In genomic region chr3:60848437-60848836, GRCm38 (mm10) we compare ENCODE assay signal across 20 mouse cellular contexts.
DNase-seq lines count a peak whose midpoint lies in the region; ATAC-seq and TF ChIP-seq lines count a peak whose summit lies in the region.
"Had no signal": no experiment of that assay in that cellular context is flagged by ENCODE, and none has a peak within 500 bp of the region (broad histone marks: within the 10 kb centered on the region; RNA-seq: fewer than 3 reads in every experiment).

No protein-coding gene starts in this region.

- H3K4me3 ChIP-seq in liver, embryonic 11.5 days (ENCODE audit: low read depth, low read length) = no peak overlapping the region
- H3K4me3 ChIP-seq in MEL (ENCODE audit: control insufficient read depth in 1 of 2, insufficient read depth in 1 of 2, low read depth in 2 of 2, low read length in 2 of 2) = no peak overlapping the region
- no peak overlapping the region for H3K4me3 ChIP-seq in liver, embryonic 14.5 days (ENCODE audit: insufficient read depth in 1 of 2, low read depth in 2 of 2, low read length in 2 of 2)
- H3K4me3 ChIP-seq in midbrain, embryonic 15.5 days = no peak overlapping the region
- H3K4me3 ChIP-seq: embryonic facial prominence, embryonic 12.5 days; forebrain, embryonic 15.5 days; heart, embryonic 10.5 days; hindbrain, embryonic 12.5 days had no signal

- no peaks in the 10 kb centered on the region for H3K4me1 ChIP-seq in liver, embryonic 11.5 days (replicated peaks; ENCODE audit: control insufficient read depth, insufficient read depth, low read length)
- peaks cover 7 to 17% of the 10 kb centered on the region in 2 experiments for H3K4me1 ChIP-seq in MEL (ENCODE audit: control insufficient read depth in 1 of 2, insufficient read depth in 2 of 2, low read length in 2 of 2)
- H3K4me1 ChIP-seq in liver, embryonic 14.5 days (replicated peaks; ENCODE audit: control insufficient read depth in 2 of 2, insufficient read depth in 2 of 2, low read length in 1 of 2) = peaks cover 2 to 6% of the 10 kb centered on the region in 2 experiments
- H3K4me1 ChIP-seq in midbrain, embryonic 15.5 days = no peaks in the 10 kb centered on the region
- H3K4me1 ChIP-seq: embryonic facial prominence, embryonic 12.5 days; forebrain, embryonic 15.5 days; heart, embryonic 10.5 days; hindbrain, embryonic 12.5 days had no signal

- TF ChIP-seq CTCF in MEL (IDR thresholded peaks at IDR 0.05 in 2 of 3, conservative IDR thresholded peaks at IDR 0.05 in 1 of 3; ENCODE audit: control insufficient read depth in 1 of 3, insufficient read depth in 1 of 3, low read depth in 2 of 3, low read length in 3 of 3, poor library complexity in 1 of 3, severe bottlenecking in 1 of 3) = no peak
- no peak for TF ChIP-seq CTCF in liver, embryonic 14.5 days (IDR thresholded peaks at IDR 0.05; ENCODE audit: low read depth)

- H3K36me3 ChIP-seq in liver, embryonic 11.5 days (ENCODE audit: control insufficient read depth, insufficient read depth, low read length) = no peaks in the 10 kb centered on the region
- H3K36me3 ChIP-seq in MEL (ENCODE audit: control insufficient read depth in 1 of 2, insufficient read depth in 2 of 2, low read length in 2 of 2) = peaks cover 0 to 31% of the 10 kb centered on the region in 2 experiments; a peak in 2 of 4 replicates
- no peaks in the 10 kb centered on the region for H3K36me3 ChIP-seq in liver, embryonic 14.5 days (replicated peaks; ENCODE audit: control insufficient read depth, insufficient read depth, low read depth)
- no peaks in the 10 kb centered on the region for H3K36me3 ChIP-seq in midbrain, embryonic 15.5 days (replicated peaks)
- H3K36me3 ChIP-seq: embryonic facial prominence, embryonic 12.5 days; forebrain, embryonic 15.5 days; heart, embryonic 10.5 days; hindbrain, embryonic 12.5 days had no signal

- 76% methylated on average over 2 of the region's 2 CpGs for WGBS in liver, embryonic 11.5 days
- WGBS in liver, embryonic 14.5 days (ENCODE audit: insufficient replicate concordance) = 48% methylated on average over 2 of the region's 2 CpGs
- 88% methylated on average over 2 of the region's 2 CpGs for WGBS in midbrain, embryonic 15.5 days

- no peak overlapping the region for H3K9ac ChIP-seq in liver, embryonic 11.5 days (ENCODE audit: low read depth, low read length)
- no peak overlapping the region for H3K9ac ChIP-seq in MEL (ENCODE audit: control insufficient read depth, low read depth, low read length, poor library complexity, severe bottlenecking)
- H3K9ac ChIP-seq in liver, embryonic 14.5 days (replicated peaks) = no peak overlapping the region
- H3K9ac ChIP-seq in midbrain, embryonic 15.5 days = no peak overlapping the region
- H3K9ac ChIP-seq: embryonic facial prominence, embryonic 12.5 days; forebrain, embryonic 15.5 days; hindbrain, embryonic 12.5 days had no signal

- H3K79me2 ChIP-seq in MEL (ENCODE audit: control insufficient read depth, insufficient read depth, low read length, poor library complexity) = no peaks in the 10 kb centered on the region

- 0 out of 2 replicates have a peak, but pooled peaks have one; percentile 47 for ATAC-seq in liver, embryonic 11.5 days (replicated peaks; ENCODE audit: low FRiP score)
- peak; percentile 43; the same call in 1 of the 2 replicates for ATAC-seq in liver, embryonic 14.5 days (ENCODE audit: insufficient read depth)
- no peak for ATAC-seq in midbrain, embryonic 15.5 days (replicated peaks)
- ATAC-seq: forebrain, embryonic 15.5 days; hindbrain, embryonic 16.5 days; inflammation-experienced regulatory T-cells, adult 6 months had no signal

- no peak for TF ChIP-seq RAD21 in MEL (IDR thresholded peaks at IDR 0.05; ENCODE audit: low read depth, low read length)

- TF ChIP-seq POLR2A in MEL (IDR thresholded peaks at IDR 0.05; ENCODE audit: control insufficient read depth in 1 of 2, insufficient read depth in 1 of 2, low read depth in 1 of 2, low read length in 2 of 2, poor library complexity in 1 of 2) = no peak

- peak; percentile 90 to 92 for TF ChIP-seq EP300 in MEL (IDR thresholded peaks at IDR 0.05; ENCODE audit: low read depth in 1 of 2, low read length in 2 of 2)
- no peak for TF ChIP-seq EP300 in liver, embryonic 14.5 days (IDR thresholded peaks at IDR 0.05; ENCODE audit: low read depth)

- no peak overlapping the region for H3K27ac ChIP-seq in liver, embryonic 11.5 days (ENCODE audit: low read depth, low read length)
- peak overlapping the region; percentile 49; the same call in 1 of the 2 replicates for H3K27ac ChIP-seq in MEL (ENCODE audit: control insufficient read depth, low read depth, low read length)
- no peak overlapping the region for H3K27ac ChIP-seq in liver, embryonic 14.5 days
- H3K27ac ChIP-seq in midbrain, embryonic 15.5 days = no peak overlapping the region
- H3K27ac ChIP-seq: embryonic facial prominence, embryonic 12.5 days; forebrain, embryonic 15.5 days; heart, embryonic 10.5 days; hindbrain, embryonic 12.5 days had no signal

- H3K4me2 ChIP-seq in liver, embryonic 11.5 days = no peak overlapping the region
- H3K4me2 ChIP-seq in liver, embryonic 14.5 days (ENCODE audit: low read depth) = no peak overlapping the region
- H3K4me2 ChIP-seq in midbrain, embryonic 15.5 days = no peak overlapping the region
- H3K4me2 ChIP-seq: embryonic facial prominence, embryonic 12.5 days; forebrain, embryonic 15.5 days; hindbrain, embryonic 12.5 days had no signal

- H3K9me3 ChIP-seq in liver, embryonic 11.5 days (ENCODE audit: control insufficient read depth, low read length) = no peaks in the 10 kb centered on the region; the same call in 1 of the 2 replicates
- H3K9me3 ChIP-seq in MEL (replicated peaks; ENCODE audit: insufficient read depth, low read length) = no peaks in the 10 kb centered on the region
- no peaks in the 10 kb centered on the region for H3K9me3 ChIP-seq in liver, embryonic 14.5 days (ENCODE audit: control insufficient read depth, low read length)
- no peaks in the 10 kb centered on the region for H3K9me3 ChIP-seq in midbrain, embryonic 15.5 days
- H3K9me3 ChIP-seq: embryonic facial prominence, embryonic 12.5 days; forebrain, embryonic 15.5 days; heart, embryonic 10.5 days; hindbrain, embryonic 12.5 days had no signal

- H3K27me3 ChIP-seq in liver, embryonic 11.5 days (replicated peaks; ENCODE audit: control insufficient read depth, insufficient read depth, low read length) = no peaks in the 10 kb centered on the region
- no peaks in the 10 kb centered on the region for H3K27me3 ChIP-seq in MEL (ENCODE audit: control insufficient read depth in 1 of 2, insufficient read depth in 2 of 2, low read length in 2 of 2)
- no peaks in the 10 kb centered on the region for H3K27me3 ChIP-seq in liver, embryonic 14.5 days (ENCODE audit: control insufficient read depth, insufficient read depth, low read length)
- no peaks in the 10 kb centered on the region for H3K27me3 ChIP-seq in midbrain, embryonic 15.5 days (replicated peaks)
- H3K27me3 ChIP-seq: embryonic facial prominence, embryonic 12.5 days; forebrain, embryonic 15.5 days; hindbrain, embryonic 12.5 days had no signal

- DNase-seq in liver, embryonic 11.5 days (ENCODE audit: low spot score) = no peak
- DNase-seq in liver (no peak), MEL (ENCODE audit: low read depth, low spot score) (peak; percentile 80)
- no peak for DNase-seq in liver, embryonic 14.5 days (ENCODE audit: low read depth in 3 of 3, low spot score in 3 of 3)
- DNase-seq in cerebellum, adult 9-10 months = no peak
- no peak for DNase-seq in right cerebral cortex, adult 18-20 months
- DNase-seq: adrenal gland, postnatal 10 days; cerebellum, adult 11-12 months; cerebellum, adult 9-11 months; gastrocnemius, postnatal 10 days; heart, adult 18-20 months; heart, postnatal 10 days; heart, postnatal 4 days had no signal

TF ChIP-seq in MEL, 35 proteins besides CTCF, POLR2A, EP300 and RAD21 (continues in another document):
- no peak for TF ChIP-seq KAT2A (conservative IDR thresholded peaks at IDR 0.05; ENCODE audit: low read depth, low read length)
- TF ChIP-seq BHLHE40 (IDR thresholded peaks at IDR 0.05; ENCODE audit: borderline replicate concordance, low read depth, low read length) = no peak
- peak; percentile 73 for TF ChIP-seq GATA1 (IDR thresholded peaks at IDR 0.05; ENCODE audit: low read depth, low read length)
- TF ChIP-seq TBP (IDR thresholded peaks at IDR 0.05; ENCODE audit: low read depth, low read length) = no peak
- TF ChIP-seq TCF12 (IDR thresholded peaks at IDR 0.05; ENCODE audit: low read depth, low read length) = no peak
- no peak for TF ChIP-seq MYB (IDR thresholded peaks at IDR 0.05; ENCODE audit: low read depth, low read length)
- TF ChIP-seq ELF1 (IDR thresholded peaks at IDR 0.05; ENCODE audit: low read depth, low read length) = no peak
- TF ChIP-seq SIN3A (IDR thresholded peaks at IDR 0.05; ENCODE audit: low read length) = no peak
- TF ChIP-seq MEF2A (IDR thresholded peaks at IDR 0.05; ENCODE audit: extremely low read depth, insufficient replicate concordance, low read depth, low read length, poor library complexity, severe bottlenecking) = no peak
- peak; percentile 84 for TF ChIP-seq TAL1 (IDR thresholded peaks at IDR 0.05; ENCODE audit: low read length)
- no peak for TF ChIP-seq MAX (IDR thresholded peaks at IDR 0.05; ENCODE audit: low read length)
- peak; percentile 77 for TF ChIP-seq RCOR1 (IDR thresholded peaks at IDR 0.05; ENCODE audit: low read depth, low read length)
- peak; percentile 75; the same call in 1 of the 2 replicates for TF ChIP-seq JUND (IDR thresholded peaks at IDR 0.05; ENCODE audit: low read depth, low read length)
- no peak for TF ChIP-seq ZC3H11A (IDR thresholded peaks at IDR 0.05; ENCODE audit: low read depth, low read length)
- TF ChIP-seq CHD1 (IDR thresholded peaks at IDR 0.05; ENCODE audit: low read depth, low read length) = no peak
- no peak for TF ChIP-seq GABPA (IDR thresholded peaks at IDR 0.05; ENCODE audit: low read depth, low read length)
- TF ChIP-seq HCFC1 (IDR thresholded peaks at IDR 0.05; ENCODE audit: low read depth, low read length) = no peak
- TF ChIP-seq E2F4 (IDR thresholded peaks at IDR 0.05; ENCODE audit: borderline replicate concordance, low read depth, low read length) = no peak
- no peak for TF ChIP-seq NRF1 (IDR thresholded peaks at IDR 0.05; ENCODE audit: insufficient read depth, low read depth, low read length, poor library complexity, severe bottlenecking)
- TF ChIP-seq POLR2AphosphoS2 (IDR thresholded peaks at IDR 0.05; ENCODE audit: low read length) = no peak
- TF ChIP-seq ZKSCAN1 (IDR thresholded peaks at IDR 0.05; ENCODE audit: low read depth, low read length) = no peak
- TF ChIP-seq SMC3 (IDR thresholded peaks at IDR 0.05; ENCODE audit: low read depth, low read length) = no peak
- TF ChIP-seq USF2 (IDR thresholded peaks at IDR 0.05; ENCODE audit: borderline replicate concordance in 1 of 2, insufficient read depth in 1 of 2, low read depth in 1 of 2, low read length in 2 of 2) = no peak
- TF ChIP-seq ZNF384 (IDR thresholded peaks at IDR 0.05; ENCODE audit: low read depth, low read length) = no peak
- TF ChIP-seq USF1 (IDR thresholded peaks at IDR 0.05; ENCODE audit: low read depth, low read length) = no peak
- no peak for TF ChIP-seq NELFE (IDR thresholded peaks at IDR 0.05; ENCODE audit: low read depth, low read length)
